Mouse (Mus musculus): ENCODE data around the gene Sfxn3.
"Not testable (repeated sequence)": the region's sequence is repeated elsewhere in the genome, so short reads cannot be mapped to it uniquely, and the experiment has no call there.

The Sfxn3 gene

GRCm38 (mm10) chr19:45017909-45018308, 29.4 kb upstream of the Sfxn3 start:
- DNase-seq (ENCODE audit: inconsistent age in 2 of 2, low spot score in 1 of 2): peak; percentile 95 to 97

- peak in 1 of 2 experiments; percentile 86 for DNase-seq (ENCODE audit: inconsistent age in 2 of 2, low spot score in 1 of 2)
Observed at GRCm38 (mm10) chr19:45018351-45018831, 28.9 kb upstream of the Sfxn3 start.

GRCm38 (mm10) chr19:45020348-45020747, 27.0 kb upstream of the Sfxn3 start:
- peak; percentile 84 to 90 for DNase-seq (ENCODE audit: inconsistent age in 2 of 2, low spot score in 1 of 2)

GRCm38 (mm10) chr19:45021362-45021761, 25.9 kb upstream of the Sfxn3 start:
- no peak for DNase-seq (ENCODE audit: inconsistent age in 2 of 2, low spot score in 1 of 2)

- peak in 1 of 2 experiments; percentile 19 for DNase-seq (ENCODE audit: inconsistent age in 2 of 2, low spot score in 1 of 2)
Observed at GRCm38 (mm10) chr19:45023993-45024392, 23.3 kb upstream of the Sfxn3 start.

GRCm38 (mm10) chr19:45024775-45025174, 22.5 kb upstream of the Sfxn3 start:
- peak in 1 of 2 experiments; percentile 8 for DNase-seq (ENCODE audit: inconsistent age in 2 of 2, low spot score in 1 of 2)

- no peak for DNase-seq (ENCODE audit: inconsistent age in 2 of 2, low spot score in 1 of 2)
Observed at GRCm38 (mm10) chr19:45025937-45026568, 21.2 kb upstream of the Sfxn3 start.

GRCm38 (mm10) chr19:45026958-45027670, 20.2 kb upstream of the Sfxn3 start:
- DNase-seq (ENCODE audit: inconsistent age in 2 of 2, low spot score in 1 of 2): no peak

GRCm38 (mm10) chr19:45027848-45028247, 19.5 kb upstream of the Sfxn3 start:
- no peak for DNase-seq (ENCODE audit: inconsistent age in 2 of 2, low spot score in 1 of 2)

- DNase-seq (ENCODE audit: inconsistent age in 2 of 2, low spot score in 1 of 2): peak; percentile 18 to 62
Observed at GRCm38 (mm10) chr19:45028746-45029145, 18.6 kb upstream of the Sfxn3 start.

- DNase-seq (ENCODE audit: inconsistent age in 2 of 2, low spot score in 1 of 2): peak in 1 of 2 experiments; percentile 19
Observed at GRCm38 (mm10) chr19:45029571-45029970, 17.7 kb upstream of the Sfxn3 start.

GRCm38 (mm10) chr19:45030111-45030510, 17.2 kb upstream of the Sfxn3 start:
- peak; percentile 79 to 89 for DNase-seq (ENCODE audit: inconsistent age in 2 of 2, low spot score in 1 of 2)

GRCm38 (mm10) chr19:45030746-45031693, 16.3 kb upstream of the Sfxn3 start:
- DNase-seq (ENCODE audit: inconsistent age in 2 of 2, low spot score in 1 of 2): peak; percentile 85 to 94

- peak; percentile 81 to 93 for DNase-seq (ENCODE audit: inconsistent age in 2 of 2, low spot score in 1 of 2)
Observed at GRCm38 (mm10) chr19:45031780-45032179, 15.5 kb upstream of the Sfxn3 start.

GRCm38 (mm10) chr19:45032570-45033332, 14.6 kb upstream of the Sfxn3 start:
- DNase-seq (ENCODE audit: inconsistent age in 2 of 2, low spot score in 1 of 2): peak in 1 of 2 experiments; percentile 73

- DNase-seq (ENCODE audit: inconsistent age in 2 of 2, low spot score in 1 of 2): peak; percentile 71 to 86
Observed at GRCm38 (mm10) chr19:45036867-45037266, 10.4 kb upstream of the Sfxn3 start.

- not testable (repeated sequence) for DNase-seq (ENCODE audit: inconsistent age in 2 of 2, low spot score in 1 of 2)
Observed at GRCm38 (mm10) chr19:45038198-45038597, 9.1 kb upstream of the Sfxn3 start.

- DNase-seq (ENCODE audit: inconsistent age in 2 of 2, low spot score in 1 of 2): peak in 1 of 2 experiments; percentile 23
Observed at GRCm38 (mm10) chr19:45040214-45040613, 7.1 kb upstream of the Sfxn3 start.

- DNase-seq (ENCODE audit: inconsistent age in 2 of 2, low spot score in 1 of 2): peak in 1 of 2 experiments; percentile 19
Observed at GRCm38 (mm10) chr19:45044389-45044927, 2.8 kb upstream of the Sfxn3 start.

GRCm38 (mm10) chr19:45045236-45045635, 2.1 kb upstream of the Sfxn3 start:
- DNase-seq (ENCODE audit: inconsistent age in 2 of 2, low spot score in 1 of 2): peak in 1 of 2 experiments; percentile 35
